Mouse (Mus musculus) myocyte (in vitro differentiated cells): ENCODE data around the gene Cnppd1.

Source experiments
- E2F4 ChIP-seq: IDR thresholded peaks from one replicate; pipeline ENCODE4 v1.6.1; 2011; ENCODE audit warnings: mild to moderate bottlenecking, control low read depth, moderate library complexity; ENCODE audit not compliant: insufficient read depth
- MAX ChIP-seq: IDR thresholded peaks from one replicate; pipeline ENCODE4 v1.6.1; 2011; ENCODE audit warnings: low read depth, mild to moderate bottlenecking, control low read depth
- MYOG ChIP-seq, 3 experiments: IDR thresholded peaks; one replicate each; pipeline ENCODE4 v1.6.1; 2011; ENCODE audit warnings: control low read depth in 2 of 3, low read depth in 2 of 3, mild to moderate bottlenecking in 2 of 3; ENCODE audit not compliant: insufficient read length in 2 of 3, control insufficient read depth in 1 of 3, insufficient read depth in 1 of 3
- POLR2A ChIP-seq: IDR thresholded peaks from one replicate; pipeline ENCODE4 v1.6.1; 2011; ENCODE audit warnings: low read depth, mild to moderate bottlenecking, control low read depth, moderate library complexity; ENCODE audit not compliant: insufficient read length
- POLR2AphosphoS2 ChIP-seq: IDR thresholded peaks from one replicate; pipeline ENCODE4 v1.6.1; 2011; ENCODE audit warnings: low read depth, control low read depth; ENCODE audit not compliant: insufficient read length
- REST ChIP-seq: IDR thresholded peaks from one replicate; pipeline ENCODE4 v1.6.1; 2011; ENCODE audit warnings: mild to moderate bottlenecking, control low read depth, moderate library complexity; ENCODE audit not compliant: insufficient read depth, insufficient read length
- SRF ChIP-seq: IDR thresholded peaks from one replicate; pipeline ENCODE4 v1.6.1; 2011; ENCODE audit warnings: low read depth; ENCODE audit not compliant: control insufficient read depth, insufficient read length
- USF1 ChIP-seq: IDR thresholded peaks from one replicate; pipeline ENCODE4 v1.6.1; 2011; ENCODE audit warnings: low read depth, mild to moderate bottlenecking, control low read depth, moderate library complexity

DNA sequence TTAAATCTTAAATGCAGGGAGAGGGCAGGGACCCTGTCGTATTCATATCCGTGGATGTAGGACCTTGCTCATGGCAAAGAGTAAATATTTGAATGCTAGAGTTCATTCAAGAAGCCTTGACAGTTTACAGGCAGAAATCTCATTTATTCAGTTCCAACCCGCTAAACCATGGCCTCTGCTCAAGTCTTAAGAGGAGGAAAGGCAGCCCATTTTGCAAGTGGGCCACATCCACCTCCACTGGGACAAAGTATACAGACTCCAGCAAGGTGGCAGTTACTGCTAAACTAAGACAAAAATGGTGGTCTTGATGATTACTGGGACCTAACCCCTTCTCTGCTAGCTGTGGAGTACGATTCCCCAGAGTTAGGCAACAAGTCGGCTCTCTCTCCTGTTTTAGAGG is 17.1 kb downstream of the Cnppd1 start:
- no peak for TF ChIP-seq POLR2A
- TF ChIP-seq MAX = no peak
- no peak for TF ChIP-seq POLR2AphosphoS2
- TF ChIP-seq USF1 = no peak
- no peak for TF ChIP-seq E2F4
- no peak for TF ChIP-seq MYOG (IDR thresholded peaks at IDR 0.05; ENCODE audit: control insufficient read depth in 1 of 3, insufficient read depth in 1 of 3, insufficient read length in 2 of 3, low read depth in 2 of 3)
- TF ChIP-seq SRF = no peak
- TF ChIP-seq REST = no peak
